Comparison of ENCODE assay signal across 13 mouse cellular contexts in genomic region chr5:21188435-21188834, GRCm38 (mm10). TPM values are rescaled to one million over a fixed set of nuclear protein-coding genes. Genes with fewer than 3 reads are reported as not detected.
DNase-seq lines count a peak whose midpoint lies in the region; ATAC-seq and TF ChIP-seq lines count a peak whose summit lies in the region.
"Had no signal": no experiment of that assay in that cellular context is flagged by ENCODE, and none has a peak within 500 bp of the region (broad histone marks: within the 10 kb centered on the region; RNA-seq: fewer than 3 reads in every experiment).

No protein-coding gene starts in this region.

- H3K79me2 ChIP-seq in liver, adult 2 months (ENCODE audit: control insufficient read depth, insufficient read depth, low read length): peaks cover 19% of the 10 kb centered on the region
- no peaks in the 10 kb centered on the region for H3K79me2 ChIP-seq in MEL (ENCODE audit: control insufficient read depth, insufficient read depth, low read length, poor library complexity)

- TF ChIP-seq CTCF in liver, adult 2 months (IDR thresholded peaks at IDR 0.05; ENCODE audit: low read depth, low read length): no peak
- TF ChIP-seq CTCF in MEL (IDR thresholded peaks at IDR 0.05 in 2 of 3, conservative IDR thresholded peaks at IDR 0.05 in 1 of 3; ENCODE audit: control insufficient read depth in 1 of 3, insufficient read depth in 1 of 3, low read depth in 2 of 3, low read length in 3 of 3, poor library complexity in 1 of 3, severe bottlenecking in 1 of 3): no peak

- peaks cover 7% of the 10 kb centered on the region for H3K36me3 ChIP-seq in liver, adult 2 months (ENCODE audit: control insufficient read depth, insufficient read depth, low read length)
- H3K36me3 ChIP-seq in liver, embryonic 12.5 days: no peaks in the 10 kb centered on the region
- no peaks in the 10 kb centered on the region for H3K36me3 ChIP-seq in MEL (ENCODE audit: control insufficient read depth in 1 of 2, insufficient read depth in 2 of 2, low read length in 2 of 2)
- no peaks in the 10 kb centered on the region for H3K36me3 ChIP-seq in lung, embryonic 16.5 days (ENCODE audit: control insufficient read depth, insufficient read depth, low read length)

- no peak for TF ChIP-seq POLR2A in liver, adult 2 months (IDR thresholded peaks at IDR 0.05; ENCODE audit: extremely low read depth, insufficient read depth, low read length)
- TF ChIP-seq POLR2A in MEL (IDR thresholded peaks at IDR 0.05; ENCODE audit: control insufficient read depth in 1 of 2, insufficient read depth in 1 of 2, low read depth in 1 of 2, low read length in 2 of 2, poor library complexity in 1 of 2): no peak

- 13% methylated on average over 3 of the region's 3 CpGs for WGBS in liver, adult 2 months
- 26% methylated on average over 3 of the region's 3 CpGs for WGBS in liver, embryonic 12.5 days (ENCODE audit: insufficient replicate concordance)
- 21% methylated on average over 3 of the region's 3 CpGs for WGBS in lung, embryonic 16.5 days

- H3K27me3 ChIP-seq in liver, adult 2 months (ENCODE audit: control insufficient read depth, insufficient read depth, low read length): no peaks in the 10 kb centered on the region
- H3K27me3 ChIP-seq in liver, embryonic 12.5 days (replicated peaks): peaks cover 5% of the 10 kb centered on the region; the same call in 1 of the 2 replicates
- peaks cover 0 to 2% of the 10 kb centered on the region in 2 experiments; a peak in 1 of 4 replicates for H3K27me3 ChIP-seq in MEL (ENCODE audit: control insufficient read depth in 1 of 2, insufficient read depth in 2 of 2, low read length in 2 of 2)
- H3K27me3 ChIP-seq in lung, embryonic 16.5 days (ENCODE audit: control insufficient read depth, insufficient read depth, low read depth, low read length): no peaks in the 10 kb centered on the region

- H3K4me2 ChIP-seq in liver, embryonic 12.5 days: no peak overlapping the region
- H3K4me2 ChIP-seq in lung, embryonic 16.5 days (ENCODE audit: low read depth, low read length): peak overlapping the region; percentile 18; the same call in 1 of the 2 replicates

- no peak overlapping the region for H3K9ac ChIP-seq in liver, adult 2 months (ENCODE audit: low read depth, low read length)
- H3K9ac ChIP-seq in liver, embryonic 12.5 days: no peak overlapping the region
- H3K9ac ChIP-seq in MEL (ENCODE audit: control insufficient read depth, low read depth, low read length, poor library complexity, severe bottlenecking): no peak overlapping the region
- H3K9ac ChIP-seq in lung, embryonic 16.5 days (ENCODE audit: low read length): no peak overlapping the region
- H3K9ac ChIP-seq: liver, embryonic 14.5 days had no signal

- H3K4me1 ChIP-seq in liver, adult 2 months (ENCODE audit: control insufficient read depth, insufficient read depth, low read length): peaks cover 28% of the 10 kb centered on the region
- H3K4me1 ChIP-seq in liver, embryonic 12.5 days: peaks cover 13% of the 10 kb centered on the region
- H3K4me1 ChIP-seq in MEL (ENCODE audit: control insufficient read depth in 1 of 2, insufficient read depth in 2 of 2, low read length in 2 of 2): peaks cover 0 to 4% of the 10 kb centered on the region in 2 experiments; a peak in 1 of 4 replicates
- peaks cover 15% of the 10 kb centered on the region for H3K4me1 ChIP-seq in lung, embryonic 16.5 days (replicated peaks; ENCODE audit: control insufficient read depth, insufficient read depth, low read length)

- intact Hi-C loops in left cerebral cortex, postnatal 25 days (cut with DNase I): loop anchor here (5.0 kb wide), 1 partner anchor 131 kb away; the partner anchor contains the start of gene Ptpn12

- no peak overlapping the region for H3K4me3 ChIP-seq in liver, adult 2 months (ENCODE audit: insufficient read depth, low read depth, low read length)
- no peak overlapping the region for H3K4me3 ChIP-seq in liver, embryonic 12.5 days
- no peak overlapping the region for H3K4me3 ChIP-seq in MEL (ENCODE audit: control insufficient read depth in 1 of 2, insufficient read depth in 1 of 2, low read depth in 2 of 2, low read length in 2 of 2)
- no peak overlapping the region for H3K4me3 ChIP-seq in lung, embryonic 16.5 days (ENCODE audit: low read length)
- H3K4me3 ChIP-seq: layer of hippocampus, adult 2 months had no signal

- DNase-seq in liver, adult 2 months (ENCODE audit: extremely low read depth, low read depth, low spot score): peak; percentile 54
- peak; percentile 20 for DNase-seq in MEL (ENCODE audit: low read depth, low spot score)
- DNase-seq in naive thymus-derived CD4-positive, alpha-beta T cell, adult 2 months (ENCODE audit: low read depth): peak; percentile 17
- no peak for DNase-seq in left cerebral cortex, postnatal 25 days (ENCODE audit: low spot score in 2 of 2)
- DNase-seq in right cerebral cortex, postnatal 36 days (ENCODE audit: low spot score in 2 of 2): no peak
- DNase-seq: adrenal gland, postnatal 36 days; cerebellum, postnatal 14 days; kidney, adult 11 months had no signal

- H3K27ac ChIP-seq in liver, adult 2 months (replicated peaks; ENCODE audit: insufficient read depth, low read depth, low read length): peak overlapping the region; percentile 76
- H3K27ac ChIP-seq in liver, embryonic 12.5 days: no peak overlapping the region
- H3K27ac ChIP-seq in MEL (ENCODE audit: control insufficient read depth, low read depth, low read length): no peak overlapping the region
- no peak overlapping the region; the same call in 1 of the 2 replicates for H3K27ac ChIP-seq in lung, embryonic 16.5 days (ENCODE audit: low read length)
- H3K27ac ChIP-seq: layer of hippocampus, adult 2 months; liver, embryonic 14.5 days had no signal

- TF ChIP-seq RAD21 in MEL (IDR thresholded peaks at IDR 0.05; ENCODE audit: low read depth, low read length): no peak

- ATAC-seq in liver, embryonic 12.5 days: no peak
- no peak for ATAC-seq in lung, embryonic 16.5 days (ENCODE audit: low read depth)
- ATAC-seq in cerebellum, adult (ENCODE audit: insufficient number of reproducible peaks, low FRiP score, low TSS enrichment): no peak

- TF ChIP-seq EP300 in MEL (IDR thresholded peaks at IDR 0.05; ENCODE audit: low read depth in 1 of 2, low read length in 2 of 2): no peak

- peaks cover 6% of the 10 kb centered on the region; the same call in 1 of the 2 replicates for H3K9me3 ChIP-seq in liver, embryonic 12.5 days (replicated peaks)
- H3K9me3 ChIP-seq in MEL (replicated peaks; ENCODE audit: insufficient read depth, low read length): no peaks in the 10 kb centered on the region
- H3K9me3 ChIP-seq in lung, embryonic 16.5 days (ENCODE audit: control insufficient read depth, low read length): peaks cover 4% of the 10 kb centered on the region; the same call in 1 of the 2 replicates

TF ChIP-seq in MEL, 35 proteins besides CTCF, POLR2A, EP300 and RAD21:
- TF ChIP-seq POLR2AphosphoS2 (IDR thresholded peaks at IDR 0.05; ENCODE audit: low read length) (no peak), SMC3 (IDR thresholded peaks at IDR 0.05; ENCODE audit: low read depth, low read length) (no peak), ETS1 (IDR thresholded peaks at IDR 0.05; ENCODE audit: low read depth, low read length) (no peak), MAFK (IDR thresholded peaks at IDR 0.05; ENCODE audit: borderline replicate concordance, low read depth, low read length) (no peak), TBP (IDR thresholded peaks at IDR 0.05; ENCODE audit: low read depth, low read length) (no peak), USF1 (IDR thresholded peaks at IDR 0.05; ENCODE audit: low read depth, low read length) (no peak), ZMIZ1 (IDR thresholded peaks at IDR 0.05; ENCODE audit: low read depth, low read length) (no peak), ZKSCAN1 (IDR thresholded peaks at IDR 0.05; ENCODE audit: low read depth, low read length) (no peak), USF2 (IDR thresholded peaks at IDR 0.05; ENCODE audit: borderline replicate concordance in 1 of 2, insufficient read depth in 1 of 2, low read depth in 1 of 2, low read length in 2 of 2) (no peak), CHD2 (IDR thresholded peaks at IDR 0.05; ENCODE audit: low read length) (no peak), BHLHE40 (IDR thresholded peaks at IDR 0.05; ENCODE audit: borderline replicate concordance, low read depth, low read length) (no peak), TCF12 (IDR thresholded peaks at IDR 0.05; ENCODE audit: low read depth, low read length) (no peak), GATA1 (IDR thresholded peaks at IDR 0.05; ENCODE audit: low read depth, low read length) (no peak), UBTF (IDR thresholded peaks at IDR 0.05; ENCODE audit: borderline replicate concordance, insufficient read depth, low read depth, low read length) (no peak), ZNF384 (IDR thresholded peaks at IDR 0.05; ENCODE audit: low read depth, low read length) (no peak), KAT2A (conservative IDR thresholded peaks at IDR 0.05; ENCODE audit: low read depth, low read length) (no peak), ZC3H11A (IDR thresholded peaks at IDR 0.05; ENCODE audit: low read depth, low read length) (no peak)

RNA-seq across cellular contexts. Expression of gene Gsap, which starts 2.4 kb away (rescaled TPM):
- 42.0 and 45.5 TPM in 2 replicates for total RNA-seq in liver, adult 2 months (2014; rRNA removed)
- polyA plus RNA-seq in liver, adult 2 months (2012; rRNA removed): 9.6 and 13.3 TPM in 2 replicates
- 2.6 and 2.7 TPM in 2 replicates for polyA plus RNA-seq in liver, embryonic 12.5 days (2016; fragmentation: Nextera tagmentation; extraction: Ambion mirVana)
- total RNA-seq in MEL (2012; rRNA removed): 0.13 and 0.19 TPM in 2 replicates
- under 1 TPM in 1 of 2 experiments, not detected in 1; 0.22 TPM for polyA plus RNA-seq in MEL (2012; ENCODE audit: insufficient read depth in 1 of 2, insufficient read length in 2 of 2, low read depth in 1 of 2, low replicate concordance in 2 of 2, missing spikeins in 1 of 2)
- 4.9 and 5.1 TPM in 2 replicates for polyA plus RNA-seq in lung, embryonic 16.5 days (2015; fragmentation: Nextera tagmentation; extraction: Ambion mirVana)
- total RNA-seq in left cerebral cortex, postnatal 25 days (2021): 1 to 10 TPM; 3.6 to 4.4 TPM

Comparison
In these comparisons a context has a peak if more than half of its experiments do, and no peak if none do; other contexts are left out.
1. DNase-seq: peak in liver, adult 2 months (single experiment), MEL (single experiment) and naive thymus-derived CD4-positive, alpha-beta T cell, adult 2 months (single experiment); none in left cerebral cortex, postnatal 25 days (0 of 2) and right cerebral cortex, postnatal 36 days (0 of 2).